Mouse (Mus musculus): ENCODE measurements at regions not wholly inside any gene's neighbourhood (a gene's known extent, or its start where the extent isn't known, plus 50 kb on each side); places are given as distances from the start of the nearest gene placed in this dataset.

- H3K9me3 ChIP-seq (ENCODE audit: control insufficient read depth, low read length), result no peaks in the 10 kb centered on the region
- H3K4me1 ChIP-seq (replicated peaks; ENCODE audit: control insufficient read depth, insufficient read depth, low read length), result no peaks in the 10 kb centered on the region
- ATAC-seq (ENCODE audit: low FRiP score) (0 out of 2 replicates have a peak, but pooled peaks have one; percentile 39), DNase-seq (ENCODE audit: low spot score) (peak; percentile 37)
- H3K4me2 ChIP-seq (replicated peaks; ENCODE audit: low read depth, low read length), result no peak overlapping the region
- H3K4me3 ChIP-seq (ENCODE audit: low read depth, low read length), result no peak overlapping the region
- no peaks in the 10 kb centered on the region for H3K27me3 ChIP-seq (ENCODE audit: control insufficient read depth, insufficient read depth, low read length)
- 54% methylated on average over 8 of the region's 8 CpGs for WGBS
- H3K27ac ChIP-seq (ENCODE audit: low read depth, low read length), result no peak overlapping the region
- no peak overlapping the region for H3K9ac ChIP-seq (ENCODE audit: low read depth, low read length)
- no peaks in the 10 kb centered on the region for H3K36me3 ChIP-seq (ENCODE audit: control insufficient read depth, insufficient read depth, low read length)
Observed at GRCm38 (mm10) chr8:49462602-49463001, 618.9 kb upstream of the Tenm3 start.

GRCm38 (mm10) chr8:49461724-49462473 is 618.1 kb upstream of the Tenm3 start:
- DNase-seq (ENCODE audit: low spot score), result peak; percentile 59
- 24% methylated on average over 16 of the region's 16 CpGs for WGBS
- H3K9me3 ChIP-seq (ENCODE audit: control insufficient read depth, low read length), result no peaks in the 10 kb centered on the region
- H3K4me2 ChIP-seq (replicated peaks; ENCODE audit: low read depth, low read length), result no peak overlapping the region; the same call in 1 of the 2 replicates
- H3K4me3 ChIP-seq (ENCODE audit: low read depth, low read length), result no peak overlapping the region
- peak; percentile 81 for ATAC-seq (ENCODE audit: low FRiP score)
- H3K4me1 ChIP-seq (replicated peaks; ENCODE audit: control insufficient read depth, insufficient read depth, low read length), result no peaks in the 10 kb centered on the region
- H3K9ac ChIP-seq (ENCODE audit: low read depth, low read length), result no peak overlapping the region
- H3K27ac ChIP-seq (ENCODE audit: low read depth, low read length), result 0 out of 2 replicates have a peak overlapping the region, but pooled peaks have one; percentile 8
- no peaks in the 10 kb centered on the region for H3K36me3 ChIP-seq (ENCODE audit: control insufficient read depth, insufficient read depth, low read length)
- H3K27me3 ChIP-seq (ENCODE audit: control insufficient read depth, insufficient read depth, low read length), result no peaks in the 10 kb centered on the region

GRCm38 (mm10) chr8:49445444-49445843 is 601.7 kb upstream of the Tenm3 start:
- Histone ChIP-seq H3K27me3 (ENCODE audit: control insufficient read depth, insufficient read depth, low read length) (no peaks in the 10 kb centered on the region), H3K4me2 (replicated peaks; ENCODE audit: low read depth, low read length) (no peak overlapping the region), H3K27ac (ENCODE audit: low read depth, low read length) (no peak overlapping the region), H3K4me3 (ENCODE audit: low read depth, low read length) (no peak overlapping the region), H3K9me3 (ENCODE audit: control insufficient read depth, low read length) (no peaks in the 10 kb centered on the region), H3K4me1 (replicated peaks; ENCODE audit: control insufficient read depth, insufficient read depth, low read length) (no peaks in the 10 kb centered on the region), H3K36me3 (ENCODE audit: control insufficient read depth, insufficient read depth, low read length) (no peaks in the 10 kb centered on the region), H3K9ac (ENCODE audit: low read depth, low read length) (no peak overlapping the region)
- 69% methylated on average over 5 of the region's 5 CpGs for WGBS
- ATAC-seq (ENCODE audit: low FRiP score) (no peak), DNase-seq (ENCODE audit: low spot score) (no peak)

GRCm38 (mm10) chr8:49441270-49441669 is 597.5 kb upstream of the Tenm3 start:
- no peak for ATAC-seq (ENCODE audit: low FRiP score)
- Histone ChIP-seq H3K9ac (ENCODE audit: low read depth, low read length) (no peak overlapping the region), H3K27ac (ENCODE audit: low read depth, low read length) (no peak overlapping the region), H3K9me3 (ENCODE audit: control insufficient read depth, low read length) (no peaks in the 10 kb centered on the region), H3K4me1 (replicated peaks; ENCODE audit: control insufficient read depth, insufficient read depth, low read length) (no peaks in the 10 kb centered on the region), H3K36me3 (ENCODE audit: control insufficient read depth, insufficient read depth, low read length) (no peaks in the 10 kb centered on the region), H3K4me2 (replicated peaks; ENCODE audit: low read depth, low read length) (no peak overlapping the region), H3K4me3 (ENCODE audit: low read depth, low read length) (no peak overlapping the region), H3K27me3 (ENCODE audit: control insufficient read depth, insufficient read depth, low read length) (no peaks in the 10 kb centered on the region)
- DNase-seq (ENCODE audit: low spot score), result no peak

GRCm38 (mm10) chr8:49396519-49396918 is 552.8 kb upstream of the Tenm3 start:
- no peak for ATAC-seq (ENCODE audit: low FRiP score)
- 86% methylated on average over 4 of the region's 4 CpGs for WGBS
- no peak for DNase-seq (ENCODE audit: low spot score)

GRCm38 (mm10) chr8:49395029-49395428 is 551.3 kb upstream of the Tenm3 start:
- Histone ChIP-seq H3K36me3 (ENCODE audit: control insufficient read depth, insufficient read depth, low read length) (no peaks in the 10 kb centered on the region), H3K4me3 (ENCODE audit: low read depth, low read length) (no peak overlapping the region), H3K27ac (ENCODE audit: low read depth, low read length) (no peak overlapping the region), H3K4me2 (replicated peaks; ENCODE audit: low read depth, low read length) (no peak overlapping the region), H3K9me3 (ENCODE audit: control insufficient read depth, low read length) (no peaks in the 10 kb centered on the region), H3K9ac (ENCODE audit: low read depth, low read length) (no peak overlapping the region), H3K27me3 (ENCODE audit: control insufficient read depth, insufficient read depth, low read length) (no peaks in the 10 kb centered on the region), H3K4me1 (replicated peaks; ENCODE audit: control insufficient read depth, insufficient read depth, low read length) (no peaks in the 10 kb centered on the region)
- DNase-seq (ENCODE audit: low spot score) (no peak), ATAC-seq (ENCODE audit: low FRiP score) (no peak)
- 34% methylated on average over 1 of the region's 1 CpGs for WGBS

More at GRCm38 (mm10) chr8:49396519-49396918, 552.8 kb upstream of the Tenm3 start:
- Histone ChIP-seq H3K4me3 (ENCODE audit: low read depth, low read length) (no peak overlapping the region), H3K27me3 (ENCODE audit: control insufficient read depth, insufficient read depth, low read length) (no peaks in the 10 kb centered on the region), H3K36me3 (ENCODE audit: control insufficient read depth, insufficient read depth, low read length) (no peaks in the 10 kb centered on the region), H3K27ac (ENCODE audit: low read depth, low read length) (no peak overlapping the region), H3K4me2 (replicated peaks; ENCODE audit: low read depth, low read length) (no peak overlapping the region), H3K4me1 (replicated peaks; ENCODE audit: control insufficient read depth, insufficient read depth, low read length) (no peaks in the 10 kb centered on the region), H3K9me3 (ENCODE audit: control insufficient read depth, low read length) (no peaks in the 10 kb centered on the region), H3K9ac (ENCODE audit: low read depth, low read length) (no peak overlapping the region)

- H3K27ac ChIP-seq (ENCODE audit: low read depth, low read length), result no peak overlapping the region
- no peak overlapping the region for H3K9ac ChIP-seq (ENCODE audit: low read depth, low read length)
- H3K4me3 ChIP-seq (ENCODE audit: low read depth, low read length), result no peak overlapping the region
- H3K36me3 ChIP-seq (ENCODE audit: control insufficient read depth, insufficient read depth, low read length), result no peaks in the 10 kb centered on the region
- no peaks in the 10 kb centered on the region for H3K27me3 ChIP-seq (ENCODE audit: control insufficient read depth, insufficient read depth, low read length)
- DNase-seq (ENCODE audit: low spot score), result no peak
- 59% methylated on average over 3 of the region's 3 CpGs for WGBS
- no peak overlapping the region for H3K4me2 ChIP-seq (replicated peaks; ENCODE audit: low read depth, low read length)
- H3K4me1 ChIP-seq (replicated peaks; ENCODE audit: control insufficient read depth, insufficient read depth, low read length), result no peaks in the 10 kb centered on the region
- ATAC-seq (ENCODE audit: low FRiP score), result no peak
- H3K9me3 ChIP-seq (ENCODE audit: control insufficient read depth, low read length), result no peaks in the 10 kb centered on the region
Observed at GRCm38 (mm10) chr8:49389525-49389924, 545.8 kb upstream of the Tenm3 start.

GRCm38 (mm10) chr8:49387587-49387986 is 543.8 kb upstream of the Tenm3 start:
- WGBS, result 61% methylated on average over 2 of the region's 2 CpGs
- Histone ChIP-seq H3K4me3 (ENCODE audit: low read depth, low read length) (no peak overlapping the region), H3K9ac (ENCODE audit: low read depth, low read length) (no peak overlapping the region), H3K36me3 (ENCODE audit: control insufficient read depth, insufficient read depth, low read length) (no peaks in the 10 kb centered on the region), H3K27me3 (ENCODE audit: control insufficient read depth, insufficient read depth, low read length) (no peaks in the 10 kb centered on the region), H3K9me3 (ENCODE audit: control insufficient read depth, low read length) (no peaks in the 10 kb centered on the region), H3K4me2 (replicated peaks; ENCODE audit: low read depth, low read length) (no peak overlapping the region), H3K27ac (ENCODE audit: low read depth, low read length) (no peak overlapping the region), H3K4me1 (replicated peaks; ENCODE audit: control insufficient read depth, insufficient read depth, low read length) (no peaks in the 10 kb centered on the region)
- no peak for ATAC-seq (ENCODE audit: low FRiP score)
- DNase-seq (ENCODE audit: low spot score), result no peak

- no peak overlapping the region for H3K4me2 ChIP-seq (replicated peaks; ENCODE audit: low read depth, low read length)
- DNase-seq (ENCODE audit: low spot score) (no peak), ATAC-seq (ENCODE audit: low FRiP score) (no peak)
- no peaks in the 10 kb centered on the region for H3K4me1 ChIP-seq (replicated peaks; ENCODE audit: control insufficient read depth, insufficient read depth, low read length)
- no peaks in the 10 kb centered on the region for H3K9me3 ChIP-seq (ENCODE audit: control insufficient read depth, low read length)
- no peak overlapping the region for H3K27ac ChIP-seq (ENCODE audit: low read depth, low read length)
- H3K27me3 ChIP-seq (ENCODE audit: control insufficient read depth, insufficient read depth, low read length), result no peaks in the 10 kb centered on the region
- H3K36me3 ChIP-seq (ENCODE audit: control insufficient read depth, insufficient read depth, low read length), result no peaks in the 10 kb centered on the region
- no peak overlapping the region for H3K9ac ChIP-seq (ENCODE audit: low read depth, low read length)
- no peak overlapping the region for H3K4me3 ChIP-seq (ENCODE audit: low read depth, low read length)
- 94% methylated on average over 9 of the region's 9 CpGs for WGBS
Observed at GRCm38 (mm10) chr8:49372686-49373085, 528.9 kb upstream of the Tenm3 start.

All from hindbrain, embryonic 11.5 days (tissue).